Mouse (Mus musculus): ENCODE data around the gene Spag17. TPM values are rescaled to one million over a fixed set of nuclear protein-coding genes. Genes with fewer than 3 reads are reported as not detected.
"Not testable (repeated sequence)": the region's sequence is repeated elsewhere in the genome, so short reads cannot be mapped to it uniquely, and the experiment has no call there.

Spag17 gene
- 0.30 and 0.80 TPM in 2 replicates for polyA plus RNA-seq (2015; fragmentation: Nextera tagmentation; extraction: Ambion mirVana)

DNA sequence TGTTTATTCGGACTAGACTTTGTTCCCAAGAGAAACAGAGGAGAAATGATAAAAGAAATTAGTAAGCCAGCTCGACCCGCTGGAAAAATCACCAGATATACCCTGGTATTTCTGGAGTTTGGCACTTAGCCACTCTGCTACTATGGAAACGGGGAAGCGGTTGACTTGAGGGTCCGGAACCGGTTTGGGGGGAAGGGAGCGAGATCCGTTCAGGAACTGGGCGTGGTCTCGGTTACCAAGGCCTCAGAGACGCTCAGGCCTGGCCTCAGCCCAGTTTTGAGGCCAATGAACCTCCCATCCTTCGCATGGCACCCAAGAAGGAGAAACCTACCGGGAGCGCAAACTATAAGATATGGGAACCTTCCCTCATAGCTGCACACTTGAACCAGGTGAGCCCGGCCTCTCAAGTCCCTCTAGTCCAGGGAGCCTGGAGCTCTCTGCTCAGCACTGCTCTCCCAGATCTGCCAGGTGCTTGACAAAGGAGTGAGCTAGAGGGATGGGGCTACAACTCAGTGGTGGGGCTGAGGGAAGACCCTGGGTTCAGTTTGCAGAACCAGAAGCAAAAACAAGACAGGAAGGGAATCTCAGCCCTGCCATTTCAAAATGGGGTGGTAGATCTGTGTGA, at the start of gene Spag17:
TSS of gene Spag17 (plus strand) at position 220 of the 625 bp plus-strand sequence.
- Histone ChIP-seq H3K4me2 (peak within 1 kb of the TSS; percentile 21; the same call in 1 of the 2 replicates), H3K27me3 (no peaks in the 10 kb centered on the region), H3K4me3 (no peak within 1 kb of the TSS), H3K4me1 (replicated peaks) (no peaks in the 10 kb centered on the region; the same call in 1 of the 2 replicates), H3K9me3 (no peaks in the 10 kb centered on the region), H3K27ac (replicated peaks) (no peak within 1 kb of the TSS), H3K9ac (no peak within 1 kb of the TSS), H3K36me3 (no peaks in the 10 kb centered on the region)
- no peak for ATAC-seq (ENCODE audit: low FRiP score, low read depth)
- 35% methylated on average over 16 of the region's 16 CpGs for WGBS

DNA sequence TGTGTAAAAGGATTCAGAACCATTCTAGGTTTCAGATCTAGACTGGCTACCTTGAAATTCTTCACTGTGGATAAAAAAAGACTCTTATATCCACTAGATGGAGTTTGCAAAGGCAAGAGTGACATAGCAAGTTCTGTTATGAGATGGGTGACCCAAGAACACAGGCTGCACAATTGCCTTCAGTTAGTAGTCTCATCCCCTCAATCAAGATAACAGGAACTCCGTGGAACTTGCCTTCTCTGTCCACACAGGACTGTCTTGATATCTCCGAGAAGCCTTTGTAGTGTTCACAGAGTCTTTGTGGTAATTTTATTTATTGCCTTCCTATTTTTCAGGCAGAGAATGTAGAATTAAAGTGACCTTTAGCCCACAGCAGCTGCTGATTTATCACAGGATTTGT, 42.9 kb upstream of the Spag17 start:
- H3K4me1 ChIP-seq (replicated peaks): no peaks in the 10 kb centered on the region
- no peaks in the 10 kb centered on the region for H3K36me3 ChIP-seq
- no peaks in the 10 kb centered on the region for H3K9me3 ChIP-seq
- H3K27ac ChIP-seq (replicated peaks): no peak overlapping the region
- no peak for ATAC-seq (ENCODE audit: low FRiP score, low read depth)
- no peak overlapping the region for H3K9ac ChIP-seq
- H3K4me3 ChIP-seq: no peak overlapping the region
- H3K27me3 ChIP-seq: no peaks in the 10 kb centered on the region
- no peak overlapping the region for H3K4me2 ChIP-seq
- 54% methylated on average over 2 of the region's 2 CpGs for WGBS

DNA sequence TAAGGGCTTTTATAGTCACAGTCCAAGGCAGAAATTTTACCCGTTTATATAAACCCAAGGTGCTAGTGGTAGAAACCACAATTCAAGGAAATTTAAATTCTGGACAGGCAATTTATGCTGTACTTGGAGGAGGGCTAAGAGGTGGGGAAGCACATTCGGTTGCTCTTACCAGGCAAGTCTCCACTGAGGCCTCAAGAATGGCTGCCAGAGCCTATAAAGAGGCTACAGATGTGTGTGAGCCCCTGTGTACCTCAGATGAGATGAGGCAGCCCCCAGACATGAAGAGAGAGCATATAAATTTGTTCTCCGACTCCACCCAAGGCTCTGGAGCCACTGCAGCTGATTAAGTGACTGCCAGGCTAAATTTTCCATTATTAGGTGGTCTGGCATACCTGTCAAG, 42.4 kb upstream of the Spag17 start:
- Histone ChIP-seq H3K9ac (no peak overlapping the region), H3K4me3 (no peak overlapping the region), H3K9me3 (no peaks in the 10 kb centered on the region), H3K27me3 (no peaks in the 10 kb centered on the region), H3K4me2 (no peak overlapping the region), H3K36me3 (no peaks in the 10 kb centered on the region), H3K4me1 (replicated peaks) (no peaks in the 10 kb centered on the region), H3K27ac (replicated peaks) (no peak overlapping the region)
- no peak for ATAC-seq (ENCODE audit: low FRiP score, low read depth)
- WGBS: 77% methylated on average over 3 of the region's 3 CpGs

DNA sequence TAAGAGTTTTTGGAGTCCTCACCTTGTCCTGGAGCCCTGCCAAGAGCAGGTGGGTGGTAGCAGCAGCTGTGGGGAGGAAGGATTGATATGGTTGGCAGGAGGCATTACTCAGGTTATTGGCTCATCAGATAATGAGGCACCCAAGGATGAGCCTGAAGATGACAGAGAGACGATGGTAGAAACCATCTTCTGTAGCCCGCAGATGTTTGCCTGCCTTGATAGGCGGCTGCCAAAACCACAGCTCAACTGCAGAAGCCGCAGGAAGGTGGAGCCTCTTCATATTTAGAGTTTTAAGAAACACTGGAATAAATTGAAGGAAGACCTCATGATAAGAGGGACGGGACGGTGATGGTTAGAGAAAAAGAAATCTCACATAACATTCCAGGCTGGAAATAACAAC, 42.0 kb upstream of the Spag17 start:
- H3K36me3 ChIP-seq: no peaks in the 10 kb centered on the region

DNA sequence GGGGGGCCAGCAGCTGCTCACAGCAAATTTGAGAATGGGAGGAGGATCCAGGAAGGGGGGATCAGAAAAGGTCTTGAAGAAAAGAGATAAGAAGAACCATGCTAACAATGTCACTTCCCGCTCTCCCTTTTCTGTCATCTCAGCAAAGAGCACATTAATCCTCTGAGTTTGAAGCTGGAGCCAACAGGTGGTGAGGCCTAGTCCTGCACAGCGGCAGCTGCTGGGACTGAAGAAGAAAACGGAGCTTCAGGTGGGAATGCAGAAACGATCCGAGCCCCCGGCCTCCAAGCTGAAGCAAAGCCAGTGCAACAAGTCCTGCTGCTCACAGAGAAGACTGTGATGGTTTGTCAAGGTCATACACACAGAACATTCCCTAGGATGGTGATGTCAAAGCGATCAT, 34.3 kb upstream of the Spag17 start:
- WGBS: 91% methylated on average over 7 of the region's 7 CpGs
- H3K4me3 ChIP-seq: no peak overlapping the region
- no peaks in the 10 kb centered on the region for H3K27me3 ChIP-seq
- no peak overlapping the region for H3K9ac ChIP-seq
- no peaks in the 10 kb centered on the region for H3K4me1 ChIP-seq (replicated peaks)
- no peaks in the 10 kb centered on the region for H3K36me3 ChIP-seq
- no peak overlapping the region for H3K27ac ChIP-seq (replicated peaks)
- no peaks in the 10 kb centered on the region for H3K9me3 ChIP-seq
- ATAC-seq (ENCODE audit: low FRiP score, low read depth): no peak
- H3K4me2 ChIP-seq: no peak overlapping the region

More for the DNA sequence above, 42.0 kb upstream of the Spag17 start:
- H3K4me2 ChIP-seq: no peak overlapping the region
- no peaks in the 10 kb centered on the region for H3K4me1 ChIP-seq (replicated peaks)
- H3K27ac ChIP-seq (replicated peaks): no peak overlapping the region
- H3K9ac ChIP-seq: no peak overlapping the region
- 92% methylated on average over 6 of the region's 6 CpGs for WGBS
- H3K4me3 ChIP-seq: no peak overlapping the region
- ATAC-seq (ENCODE audit: low FRiP score, low read depth): no peak
- no peaks in the 10 kb centered on the region for H3K27me3 ChIP-seq
- H3K9me3 ChIP-seq: no peaks in the 10 kb centered on the region

DNA sequence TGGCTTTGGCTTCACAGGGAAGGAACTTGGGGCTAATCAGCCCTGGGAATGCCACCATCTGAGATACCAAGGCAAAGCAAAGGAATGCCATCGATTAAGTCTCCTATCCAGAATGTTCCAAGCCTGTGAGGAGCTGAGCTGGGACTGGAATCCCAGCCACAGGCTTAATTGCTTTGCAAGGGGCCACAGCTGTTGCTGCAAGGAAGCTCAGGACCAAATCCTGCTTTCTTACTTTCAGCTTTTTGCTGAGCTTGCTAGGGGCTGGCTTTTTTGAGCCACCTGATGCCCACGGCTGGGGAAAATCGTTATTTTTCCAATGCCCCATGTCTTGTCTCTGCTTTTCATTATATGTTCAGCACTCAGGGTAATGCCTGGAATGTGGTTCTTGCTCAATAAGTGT, 30.6 kb upstream of the Spag17 start:
- no peaks in the 10 kb centered on the region for H3K9me3 ChIP-seq
- no peak overlapping the region for H3K4me3 ChIP-seq
- H3K36me3 ChIP-seq: no peaks in the 10 kb centered on the region
- H3K4me2 ChIP-seq: no peak overlapping the region
- 74% methylated on average over 3 of the region's 3 CpGs for WGBS
- no peak for ATAC-seq (ENCODE audit: low FRiP score, low read depth)
- H3K27ac ChIP-seq (replicated peaks): no peak overlapping the region
- no peaks in the 10 kb centered on the region for H3K4me1 ChIP-seq (replicated peaks)
- H3K27me3 ChIP-seq: no peaks in the 10 kb centered on the region
- H3K9ac ChIP-seq: no peak overlapping the region

DNA sequence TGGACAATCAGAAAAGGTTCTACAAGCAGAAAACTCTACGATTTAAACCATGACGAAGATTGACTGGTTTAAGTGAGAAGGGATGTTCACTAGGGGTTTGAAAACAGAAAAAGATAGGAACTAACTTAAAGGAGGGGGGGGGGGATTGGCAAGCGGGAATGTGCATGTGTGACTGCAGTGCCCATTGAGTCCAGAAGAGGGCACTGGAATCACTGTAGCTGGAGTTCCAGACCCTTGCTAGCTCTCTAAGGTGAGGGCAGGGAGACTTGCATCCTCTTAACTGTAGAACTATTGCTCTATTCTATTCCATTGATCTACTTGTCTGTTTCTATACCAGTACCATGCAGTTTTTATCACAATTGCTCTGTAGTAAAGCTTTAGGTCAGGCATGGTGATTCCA, 26.3 kb upstream of the Spag17 start:
- H3K36me3 ChIP-seq: no peaks in the 10 kb centered on the region

DNA sequence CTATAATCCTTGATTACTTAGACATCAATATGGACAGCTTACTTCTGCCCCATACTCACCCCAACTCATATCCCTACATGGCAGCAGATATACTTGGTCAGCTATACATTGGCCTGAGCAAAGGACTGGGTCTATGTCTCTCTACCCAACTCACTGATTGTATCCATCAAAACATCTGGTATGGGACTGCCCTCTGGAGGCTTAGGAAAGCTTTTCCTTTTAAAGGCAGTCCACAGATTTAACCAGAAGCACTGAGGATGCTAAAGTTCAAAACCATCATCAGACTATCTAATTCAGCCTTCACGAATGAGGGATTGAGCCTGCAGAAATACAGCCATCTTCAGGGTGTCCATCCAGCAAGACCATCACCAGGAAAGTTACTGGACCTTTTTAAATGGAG, 20.5 kb upstream of the Spag17 start:
- no peaks in the 10 kb centered on the region for H3K9me3 ChIP-seq
- H3K4me3 ChIP-seq: no peak overlapping the region
- WGBS: 86% methylated on average over 1 of the region's 1 CpGs
- no peak overlapping the region for H3K9ac ChIP-seq
- no peaks in the 10 kb centered on the region for H3K27me3 ChIP-seq
- ATAC-seq (ENCODE audit: low FRiP score, low read depth): no peak
- H3K27ac ChIP-seq (replicated peaks): no peak overlapping the region
- no peak overlapping the region for H3K4me2 ChIP-seq
- no peaks in the 10 kb centered on the region for H3K4me1 ChIP-seq (replicated peaks)
- no peaks in the 10 kb centered on the region for H3K36me3 ChIP-seq

More for the DNA sequence above, 26.3 kb upstream of the Spag17 start:
- H3K4me2 ChIP-seq: no peak overlapping the region
- H3K4me3 ChIP-seq: no peak overlapping the region
- H3K27me3 ChIP-seq: no peaks in the 10 kb centered on the region
- H3K27ac ChIP-seq (replicated peaks): no peak overlapping the region
- no peaks in the 10 kb centered on the region for H3K9me3 ChIP-seq
- 78% methylated on average over 3 of the region's 3 CpGs for WGBS
- no peak for ATAC-seq (ENCODE audit: low FRiP score, low read depth)
- no peaks in the 10 kb centered on the region for H3K4me1 ChIP-seq (replicated peaks)
- no peak overlapping the region for H3K9ac ChIP-seq

DNA sequence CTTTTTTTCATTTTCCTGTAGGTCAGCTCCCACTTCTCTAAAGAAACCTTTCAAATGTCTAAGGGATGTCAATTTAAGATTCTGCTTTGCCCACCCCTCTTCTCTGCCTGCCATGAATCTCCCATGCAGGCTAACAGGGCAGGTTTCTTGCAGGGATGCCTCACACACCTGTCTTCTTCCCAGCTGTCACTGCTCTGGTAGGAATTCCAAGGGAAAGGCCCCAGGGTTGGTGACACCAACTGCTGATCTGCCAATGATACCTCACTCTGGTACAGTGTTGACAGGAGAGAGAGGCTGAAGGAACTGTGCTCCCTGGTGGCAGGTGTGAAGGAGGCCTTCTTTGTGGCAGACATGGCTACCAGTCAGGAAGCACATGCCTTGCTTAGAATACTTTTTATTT, 10.1 kb upstream of the Spag17 start:
- H3K4me2 ChIP-seq: no peak overlapping the region
- no peaks in the 10 kb centered on the region for H3K9me3 ChIP-seq
- no peaks in the 10 kb centered on the region for H3K36me3 ChIP-seq
- ATAC-seq (ENCODE audit: low FRiP score, low read depth): no peak
- H3K4me1 ChIP-seq (replicated peaks): no peaks in the 10 kb centered on the region
- H3K27ac ChIP-seq (replicated peaks): no peak overlapping the region
- no peaks in the 10 kb centered on the region for H3K27me3 ChIP-seq
- H3K9ac ChIP-seq: no peak overlapping the region
- H3K4me3 ChIP-seq: no peak overlapping the region

DNA sequence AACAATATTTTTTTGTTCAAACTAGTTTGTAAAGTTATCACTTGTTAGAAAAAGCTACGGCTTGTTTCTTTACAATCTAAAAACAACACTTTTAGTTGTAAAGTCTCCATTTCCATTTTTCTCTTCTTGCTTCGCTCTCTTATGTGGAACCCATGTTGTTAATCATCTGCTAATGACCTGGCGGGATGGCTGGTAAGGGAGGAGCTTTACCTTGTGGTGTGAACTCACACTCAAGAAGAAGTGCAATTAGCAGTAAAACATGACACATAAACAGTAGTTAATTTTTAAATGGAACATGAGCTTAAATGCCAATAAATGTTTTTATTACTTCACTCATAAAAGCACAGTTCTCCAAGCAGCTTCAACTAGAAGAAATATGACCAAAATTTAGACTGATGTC, 3.7 kb upstream of the Spag17 start:
- H3K36me3 ChIP-seq: no peaks in the 10 kb centered on the region
- H3K27ac ChIP-seq (replicated peaks): no peak overlapping the region
- no peak overlapping the region for H3K4me2 ChIP-seq
- WGBS: 84% methylated on average over 3 of the region's 3 CpGs
- no peaks in the 10 kb centered on the region for H3K9me3 ChIP-seq
- no peaks in the 10 kb centered on the region for H3K27me3 ChIP-seq
- no peak overlapping the region for H3K4me3 ChIP-seq
- no peak overlapping the region for H3K9ac ChIP-seq
- no peak for ATAC-seq (ENCODE audit: low FRiP score, low read depth)
- no peaks in the 10 kb centered on the region; the same call in 1 of the 2 replicates for H3K4me1 ChIP-seq (replicated peaks)

DNA sequence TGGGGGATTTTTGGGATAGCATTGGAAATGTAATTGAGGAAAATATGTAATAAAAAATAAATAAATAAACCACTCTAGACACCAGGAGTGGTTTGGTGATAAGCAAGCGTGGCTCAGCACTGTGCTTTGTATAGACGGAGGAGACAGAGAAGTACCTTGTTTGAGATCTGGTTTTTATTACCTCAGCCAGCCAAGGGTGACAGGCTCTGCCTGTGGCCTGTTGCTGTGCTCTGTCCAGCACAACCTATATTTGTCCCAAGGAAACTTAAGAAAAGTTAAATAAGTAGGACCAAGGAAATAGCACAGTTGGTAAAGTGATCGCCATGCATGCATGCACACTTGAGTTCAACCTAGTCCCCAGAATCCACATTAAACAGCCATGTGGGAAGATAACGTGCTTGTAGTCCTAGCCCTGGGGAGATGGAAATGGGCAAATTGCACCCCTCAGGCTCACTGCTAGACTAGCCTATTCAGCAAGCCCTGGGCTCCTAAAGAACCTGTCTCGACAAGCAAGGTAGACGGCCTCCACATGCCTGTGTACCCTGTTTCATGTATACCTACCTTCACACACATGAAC, 1.1 kb upstream of the Spag17 start:
- Histone ChIP-seq H3K27me3 (no peaks in the 10 kb centered on the region), H3K4me1 (replicated peaks) (no peaks in the 10 kb centered on the region; the same call in 1 of the 2 replicates), H3K4me2 (no peak overlapping the region), H3K9ac (no peak overlapping the region), H3K36me3 (no peaks in the 10 kb centered on the region), H3K4me3 (no peak overlapping the region), H3K27ac (replicated peaks) (no peak overlapping the region), H3K9me3 (no peaks in the 10 kb centered on the region)
- ATAC-seq (ENCODE audit: low FRiP score, low read depth): no peak
- 96% methylated on average over 6 of the region's 6 CpGs for WGBS

DNA sequence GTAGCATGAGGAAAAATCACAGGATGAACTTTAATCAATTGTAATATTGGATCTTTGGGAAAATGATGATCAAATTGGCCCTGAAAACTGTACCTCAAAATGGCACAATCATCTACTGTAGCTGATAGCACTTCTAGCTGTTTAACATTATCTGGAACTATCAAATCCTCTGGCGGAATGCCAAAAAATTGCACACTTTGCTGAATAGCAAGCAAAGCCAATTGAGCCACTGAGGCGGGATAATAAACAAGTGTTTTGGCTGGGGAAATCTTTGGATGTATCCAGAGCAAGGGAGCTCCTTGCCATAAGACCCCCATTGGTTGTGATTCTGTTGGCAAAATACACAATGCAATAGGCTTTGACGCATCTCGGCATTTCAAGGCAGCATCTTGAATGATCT, 9.5 kb downstream of the Spag17 start:
- WGBS: 87% methylated on average over 4 of the region's 4 CpGs

More for the DNA sequence above, 9.5 kb downstream of the Spag17 start:
- H3K9me3 ChIP-seq; H3K27ac ChIP-seq (replicated peaks); H3K9ac ChIP-seq; H3K27me3 ChIP-seq; H3K4me1 ChIP-seq (replicated peaks); H3K36me3 ChIP-seq; H3K4me2 ChIP-seq; H3K4me3 ChIP-seq; ATAC-seq (ENCODE audit: low FRiP score, low read depth): not testable (repeated sequence)

Measured in hindbrain, embryonic 15.5 days (tissue).